Mouse (Mus musculus) MEL (cell line): ENCODE data around the gene Dnajc2.

Experiments
- CHD1 ChIP-seq: IDR thresholded peaks from 2 replicates; pipeline ENCODE4 v1.6.1; 2012; ENCODE audit warnings: low read depth, mild to moderate bottlenecking, inconsistent platforms, low read length, improper control_type of control experiment
- CHD2 ChIP-seq: IDR thresholded peaks from 2 replicates; pipeline ENCODE4 v1.6.1; 2011; ENCODE audit warnings: low read length, improper control_type of control experiment
- CTCF ChIP-seq, 3 experiments: IDR thresholded peaks in 2 of 3; conservative IDR thresholded peaks in 1 of 3; 2 replicates each; pipeline ENCODE4 v1.5.1; 2011 to 2012; ENCODE audit warnings: low read length in 3 of 3, low read depth in 2 of 3, mild to moderate bottlenecking in 2 of 3, improper control_type of control experiment in 1 of 3, inconsistent platforms in 1 of 3, mixed read lengths in 1 of 3, moderate library complexity in 1 of 3; ENCODE audit not compliant: control insufficient read depth in 1 of 3, insufficient read depth in 1 of 3, poor library complexity in 1 of 3, severe bottlenecking in 1 of 3
- E2F4 ChIP-seq: IDR thresholded peaks from 2 replicates; pipeline ENCODE4 v1.6.1; 2011; ENCODE audit warnings: low read depth, low read length, improper control_type of control experiment, borderline replicate concordance
- ETS1 ChIP-seq: IDR thresholded peaks from 2 replicates; pipeline ENCODE4 v1.6.1; 2012; ENCODE audit warnings: low read depth, mild to moderate bottlenecking, inconsistent platforms, low read length, improper control_type of control experiment, moderate library complexity
- MAX ChIP-seq: IDR thresholded peaks from 2 replicates; pipeline ENCODE4 v1.6.1; 2011; ENCODE audit warnings: low read length, improper control_type of control experiment
- MEF2A ChIP-seq: IDR thresholded peaks from 2 replicates; pipeline ENCODE4 v1.6.1; 2014; ENCODE audit warnings: low read depth, mild to moderate bottlenecking, inconsistent platforms, low read length, improper control_type of control experiment; ENCODE audit not compliant: poor library complexity, insufficient replicate concordance, severe bottlenecking; ENCODE audit errors: extremely low read depth
- NELFE ChIP-seq: IDR thresholded peaks from 2 replicates; pipeline ENCODE4 v1.6.1; 2011; ENCODE audit warnings: low read depth, low read length, improper control_type of control experiment
- POLR2A ChIP-seq, 2 experiments: IDR thresholded peaks; 2 replicates each; pipeline ENCODE4 v1.6.1; 2011 to 2012; ENCODE audit warnings: low read length in 2 of 2, mild to moderate bottlenecking in 2 of 2, control low read depth in 1 of 2, improper control_type of control experiment in 1 of 2, low read depth in 1 of 2, moderate library complexity in 1 of 2; ENCODE audit not compliant: control insufficient read depth in 1 of 2, insufficient read depth in 1 of 2, poor library complexity in 1 of 2
- SIN3A ChIP-seq: IDR thresholded peaks from 2 replicates; pipeline ENCODE4 v1.6.1; 2012; ENCODE audit warnings: low read length, improper control_type of control experiment, inconsistent platforms
- TAL1 ChIP-seq: IDR thresholded peaks from 2 replicates; pipeline ENCODE4 v1.6.1; 2012; ENCODE audit warnings: mild to moderate bottlenecking, inconsistent platforms, low read length, moderate library complexity, mixed read lengths
- TCF12 ChIP-seq: IDR thresholded peaks from 2 replicates; pipeline ENCODE4 v1.6.1; 2014; ENCODE audit warnings: low read depth, mild to moderate bottlenecking, inconsistent platforms, low read length, improper control_type of control experiment, moderate library complexity
- USF1 ChIP-seq: IDR thresholded peaks from 2 replicates; pipeline ENCODE4 v1.6.1; 2014; ENCODE audit warnings: low read depth, mild to moderate bottlenecking, inconsistent platforms, low read length, improper control_type of control experiment, moderate library complexity
- ZMIZ1 ChIP-seq: IDR thresholded peaks from 2 replicates; pipeline ENCODE4 v1.6.1; 2012; ENCODE audit warnings: low read depth, mild to moderate bottlenecking, inconsistent platforms, low read length, improper control_type of control experiment, moderate library complexity

- TF ChIP-seq E2F4 (no peak), USF1 (no peak), CTCF (IDR thresholded peaks at IDR 0.05 in 2 of 3, conservative IDR thresholded peaks at IDR 0.05 in 1 of 3; ENCODE audit: control insufficient read depth in 1 of 3, insufficient read depth in 1 of 3, low read depth in 2 of 3, low read length in 3 of 3, poor library complexity in 1 of 3, severe bottlenecking in 1 of 3) (no peak), CHD2 (no peak), NELFE (no peak), CHD1 (no peak), POLR2A (IDR thresholded peaks at IDR 0.05; ENCODE audit: control insufficient read depth in 1 of 2, insufficient read depth in 1 of 2, low read depth in 1 of 2, low read length in 2 of 2, poor library complexity in 1 of 2) (no peak), SIN3A (no peak), ZMIZ1 (no peak), MEF2A (no peak), TAL1 (no peak), TCF12 (no peak), ETS1 (no peak), MAX (no peak)
Observed at GRCm38 (mm10) chr5:21810924-21811323, 25.9 kb upstream of the Dnajc2 start.
